Mouse (Mus musculus) embryonic fibroblast, embryonic 13.5 days (primary cell): ENCODE measurements at regions not wholly inside any gene's neighbourhood (a gene's known extent, or its start where the extent isn't known, plus 50 kb on each side); places are given as distances from the start of the nearest gene placed in this dataset.

Experiments
- CTCF ChIP-seq: IDR thresholded peaks from 2 replicates; pipeline ENCODE4 v1.5.1; 2011; ENCODE audit warnings: mild to moderate bottlenecking, control low read depth, low read length, moderate library complexity, borderline replicate concordance; ENCODE audit not compliant: insufficient read depth
- POLR2A ChIP-seq: IDR thresholded peaks from 2 replicates; pipeline ENCODE4 v1.6.1; 2011; ENCODE audit warnings: low read depth, mild to moderate bottlenecking, control low read depth, low read length, moderate library complexity

GRCm38 (mm10) chr7:145111252-145112131 lies 96.4 kb downstream of the 1810010D01Rik start:
- TF ChIP-seq POLR2A (peak; percentile 4; the same call in 1 of the 2 replicates), CTCF (no peak)
